26 mouse cellular contexts compared by ENCODE assay signal in genomic region chr2:106418181-106418580, GRCm38 (mm10).
"Had no signal": no experiment of that assay in that cellular context is flagged by ENCODE, and none has a peak within 500 bp of the region (broad histone marks: within the 10 kb centered on the region; RNA-seq: fewer than 3 reads in every experiment).

No protein-coding gene starts in this region.

- H3K4me1 ChIP-seq: heart, embryonic 13.5 days; heart, embryonic 15.5 days; hindbrain, embryonic 13.5 days; hindbrain, embryonic 15.5 days; kidney, embryonic 15.5 days; limb, embryonic 13.5 days; limb, embryonic 15.5 days; liver, embryonic 12.5 days had no signal

- H3K4me2 ChIP-seq: heart, embryonic 11.5 days; heart, embryonic 13.5 days; heart, embryonic 15.5 days; hindbrain, embryonic 13.5 days; hindbrain, embryonic 15.5 days; kidney, embryonic 15.5 days; limb, embryonic 13.5 days; limb, embryonic 15.5 days; liver, embryonic 12.5 days had no signal

- H3K4me3 ChIP-seq: heart, adult 2 months; heart, embryonic 13.5 days; heart, embryonic 15.5 days; hindbrain, embryonic 13.5 days; hindbrain, embryonic 15.5 days; kidney, embryonic 15.5 days; limb, embryonic 13.5 days; limb, embryonic 15.5 days; liver, embryonic 12.5 days had no signal

- H3K9ac ChIP-seq: heart, embryonic 13.5 days; heart, embryonic 15.5 days; hindbrain, embryonic 13.5 days; hindbrain, embryonic 15.5 days; kidney, embryonic 15.5 days; limb, embryonic 13.5 days; limb, embryonic 15.5 days; liver, embryonic 12.5 days had no signal

- H3K27ac ChIP-seq: heart, adult 2 months; heart, embryonic 13.5 days; heart, embryonic 15.5 days; hindbrain, embryonic 13.5 days; hindbrain, embryonic 15.5 days; hindbrain, postnatal 0 days; kidney, embryonic 15.5 days; kidney, postnatal 0 days; limb, embryonic 13.5 days; limb, embryonic 15.5 days; liver, embryonic 12.5 days had no signal

- ATAC-seq: hindbrain, postnatal 0 days; intestine, embryonic 16.5 days; liver, embryonic 12.5 days had no signal

- H3K27me3 ChIP-seq: heart, embryonic 13.5 days; heart, embryonic 15.5 days; hindbrain, embryonic 15.5 days; kidney, embryonic 15.5 days; limb, embryonic 13.5 days; limb, embryonic 15.5 days; liver, embryonic 12.5 days had no signal

- H3K9me3 ChIP-seq: heart, embryonic 13.5 days; heart, embryonic 15.5 days; hindbrain, embryonic 13.5 days; hindbrain, embryonic 15.5 days; kidney, embryonic 15.5 days; limb, embryonic 13.5 days; limb, embryonic 15.5 days; liver, embryonic 12.5 days had no signal

- H3K36me3 ChIP-seq: heart, embryonic 13.5 days; heart, embryonic 15.5 days; hindbrain, embryonic 13.5 days; hindbrain, embryonic 15.5 days; kidney, embryonic 15.5 days; limb, embryonic 13.5 days; limb, embryonic 15.5 days; liver, embryonic 12.5 days had no signal

- DNase-seq: gastrocnemius, postnatal 14 days; gastrocnemius, postnatal 36 days; heart, adult 11 months; heart, adult 2 months; heart, postnatal 14 days; heart, postnatal 36 days; kidney, adult 11 months; kidney, adult 2 months; kidney, adult 9 months; kidney, postnatal 14 days; kidney, postnatal 36 days; layer of hippocampus, adult 9-11 months; layer of hippocampus, postnatal 36 days; left cerebral cortex, postnatal 4 days had no signal
